Mouse (Mus musculus) cerebellum, adult 2 months (tissue): ENCODE results near the gene Spata31d1a.

Source experiments
- CTCF ChIP-seq: fragments of 200-500 bp; IDR thresholded peaks from 2 replicates; pipeline ENCODE4 v1.5.1; 2011; ENCODE audit warnings: low read depth, mild to moderate bottlenecking, control low read depth, low read length, moderate library complexity, borderline replicate concordance; ENCODE audit not compliant: insufficient read depth
- POLR2A ChIP-seq: fragments of 200-500 bp; IDR thresholded peaks from 2 replicates; pipeline ENCODE4 v1.6.1; 2011; ENCODE audit warnings: low read length, control low read depth, borderline replicate concordance; ENCODE audit not compliant: insufficient read depth

DNA sequence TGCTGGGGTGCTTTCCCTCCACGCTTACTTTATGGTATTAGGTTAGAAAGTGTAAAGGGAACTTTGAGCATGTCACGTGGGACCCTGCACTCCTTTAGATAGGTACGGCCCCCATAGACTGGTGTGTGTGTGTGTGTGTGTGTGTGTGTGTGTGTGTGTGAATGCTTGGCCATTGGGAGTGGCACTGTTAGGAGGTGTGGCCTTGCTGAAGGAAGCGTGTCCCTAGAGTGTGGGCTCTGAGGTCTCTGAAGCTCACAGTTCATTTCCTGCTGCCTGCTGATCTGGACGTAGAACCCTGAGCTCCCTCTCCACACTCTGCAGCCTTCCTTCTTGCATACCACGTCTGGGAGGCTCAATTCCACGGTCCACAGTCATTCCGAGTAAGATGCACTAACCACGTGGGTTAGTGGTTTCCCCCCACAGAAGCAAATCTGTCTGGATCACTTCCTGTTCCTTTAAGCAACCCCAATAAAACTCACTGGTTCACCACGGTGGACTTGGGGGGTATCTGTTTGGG lies 53.8 kb downstream of the Spata31d1a start:
- no peak for TF ChIP-seq POLR2A
- no peak for TF ChIP-seq CTCF
